Mouse (Mus musculus): ENCODE measurements at regions not wholly inside any gene's neighbourhood (a gene's known extent, or its start where the extent isn't known, plus 50 kb on each side); places are given as distances from the start of the nearest gene placed in this dataset.

GRCm38 (mm10) chr10:87432306-87432705, 61.2 kb downstream of the Ascl1 start:
- DNase-seq (ENCODE audit: low read depth, low spot score): no peak

- peak; percentile 20 for DNase-seq (ENCODE audit: low read depth, low spot score)
These were observed 73.5 kb downstream of the Ascl1 start for GRCm38 (mm10) chr10:87419940-87420385.

- no peak for DNase-seq (ENCODE audit: low read depth, low spot score)
These were observed 74.1 kb downstream of the Ascl1 start for GRCm38 (mm10) chr10:87419245-87419939.

GRCm38 (mm10) chr10:87394296-87394921, 99.1 kb downstream of the Ascl1 start:
- no peak for DNase-seq (ENCODE audit: low read depth, low spot score)

- no peak for DNase-seq (ENCODE audit: low read depth, low spot score)
These were observed 104.3 kb downstream of the Ascl1 start for GRCm38 (mm10) chr10:87389148-87389547.

- no peak for DNase-seq (ENCODE audit: low read depth, low spot score)
These were observed 108.2 kb downstream of the Ascl1 start for GRCm38 (mm10) chr10:87385276-87385675.

GRCm38 (mm10) chr10:87384606-87385206, 108.8 kb downstream of the Ascl1 start:
- no peak for DNase-seq (ENCODE audit: low read depth, low spot score)

- DNase-seq (ENCODE audit: low read depth, low spot score): no peak
These were observed 141.9 kb downstream of the Ascl1 start for GRCm38 (mm10) chr10:87351400-87352172.

- DNase-seq (ENCODE audit: low read depth, low spot score): no peak
These were observed 142.4 kb downstream of the Ascl1 start for GRCm38 (mm10) chr10:87351079-87351399.

GRCm38 (mm10) chr10:87335176-87335575, 158.3 kb downstream of the Ascl1 start:
- DNase-seq (ENCODE audit: low read depth, low spot score): no peak

GRCm38 (mm10) chr10:87333311-87333710, 160.1 kb downstream of the Ascl1 start:
- DNase-seq (ENCODE audit: low read depth, low spot score): no peak

GRCm38 (mm10) chr10:87329471-87329870, 164.0 kb downstream of the Ascl1 start:
- DNase-seq (ENCODE audit: low read depth, low spot score): no peak

GRCm38 (mm10) chr10:87325769-87326168, 167.7 kb downstream of the Ascl1 start:
- no peak for DNase-seq (ENCODE audit: low read depth, low spot score)

- DNase-seq (ENCODE audit: low read depth, low spot score): no peak
These were observed 168.3 kb downstream of the Ascl1 start for GRCm38 (mm10) chr10:87325143-87325542.

GRCm38 (mm10) chr10:87309601-87310062, 183.8 kb downstream of the Ascl1 start:
- no peak for DNase-seq (ENCODE audit: low read depth, low spot score)

GRCm38 (mm10) chr10:87308815-87309396, 184.6 kb downstream of the Ascl1 start:
- no peak for DNase-seq (ENCODE audit: low read depth, low spot score)

GRCm38 (mm10) chr10:87297166-87297565, 196.3 kb downstream of the Ascl1 start:
- DNase-seq (ENCODE audit: low read depth, low spot score): no peak

- DNase-seq (ENCODE audit: low read depth, low spot score): peak; percentile 30
These were observed 200.1 kb downstream of the Ascl1 start for GRCm38 (mm10) chr10:87293317-87293716.

- DNase-seq (ENCODE audit: low read depth, low spot score): peak; percentile 18
These were observed 206.6 kb downstream of the Ascl1 start for GRCm38 (mm10) chr10:87286831-87287230.

GRCm38 (mm10) chr10:87284296-87284695, 209.2 kb downstream of the Ascl1 start:
- no peak for DNase-seq (ENCODE audit: low read depth, low spot score)

Data from ZHBTc4 (cell line).